Mouse (Mus musculus): ENCODE results near the gene Clcn7. TPM values are rescaled to one million over a fixed set of nuclear protein-coding genes. Genes with fewer than 3 reads are reported as not detected.

Clcn7 gene
- polyA plus RNA-seq, 1 experiment from 2014 or later: 28.7 TPM

DNA sequence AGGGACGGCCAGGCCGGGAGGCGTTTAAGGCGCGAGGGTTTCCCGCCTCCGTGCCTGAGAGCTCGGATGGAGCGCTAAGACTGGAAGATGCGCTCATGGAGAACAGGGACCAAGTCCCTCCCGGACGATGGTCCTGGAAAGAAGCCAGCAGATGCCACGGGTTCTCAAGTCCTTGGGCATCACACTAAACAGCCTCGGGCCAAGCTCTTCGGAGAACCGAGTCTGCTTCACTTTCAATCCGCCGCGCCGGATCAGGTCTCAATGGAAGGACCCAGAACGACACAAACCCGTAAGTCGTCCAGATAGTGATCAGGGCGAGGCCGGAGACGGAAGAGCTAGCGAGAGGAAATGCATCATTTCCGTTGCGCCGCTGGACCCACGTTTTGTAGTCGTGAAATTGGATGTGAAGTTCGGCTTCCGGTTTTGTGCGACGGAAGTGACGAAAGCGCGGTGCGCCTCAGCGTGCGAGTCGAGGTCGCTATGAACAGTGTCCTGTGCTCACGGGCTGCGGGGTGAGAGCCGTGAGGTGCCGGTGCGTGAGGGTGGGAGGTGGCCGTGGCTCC, 51.0 kb downstream of the Clcn7 start, which contains the start of gene BC003965:
Gene BC003965 (plus strand): TSS at position 426 of the 563 bp plus-strand sequence.
- Histone ChIP-seq H3K36me3 (no peaks in the 10 kb centered on the region), H3K9me3 (replicated peaks) (no peaks in the 10 kb centered on the region), H3K4me1 (peaks cover 33% of the 10 kb centered on the region), H3K27me3 (replicated peaks) (peaks cover 11% of the 10 kb centered on the region; the same call in 1 of the 2 replicates), H3K4me3 (replicated peaks) (peak within 1 kb of the TSS; percentile 63), H3K27ac (replicated peaks) (peak within 1 kb of the TSS; percentile 96), H3K4me2 (peak within 1 kb of the TSS; percentile 100), H3K9ac (replicated peaks) (peak within 1 kb of the TSS; percentile 73)
- WGBS: under 1% methylated on average over 50 of the region's 50 CpGs
- ATAC-seq (ENCODE audit: low FRiP score): peak; percentile 86

DNA sequence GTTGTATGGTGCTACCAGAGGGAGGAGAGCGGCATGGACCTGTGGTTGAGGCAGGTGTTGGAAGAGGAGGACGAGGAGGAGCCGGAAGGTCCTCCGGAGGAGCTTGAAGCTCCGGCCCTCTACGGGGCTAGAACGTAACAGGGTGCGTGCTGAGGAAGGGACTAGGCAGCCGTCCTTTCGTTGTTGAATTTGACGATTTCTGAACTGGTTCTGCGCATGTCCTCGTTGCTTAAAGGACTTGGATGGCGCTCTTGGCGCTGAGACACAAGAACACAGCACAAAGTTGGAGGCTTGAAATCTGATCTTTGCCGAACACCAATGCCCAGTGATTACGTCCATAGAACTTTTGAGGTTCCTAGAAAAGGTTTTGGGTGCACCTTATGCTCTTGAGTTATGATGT, 51.8 kb downstream of the Clcn7 start:
- H3K27ac ChIP-seq (replicated peaks): peak overlapping the region; percentile 96; the same call in 1 of the 2 replicates
- ATAC-seq (ENCODE audit: low FRiP score): peak; percentile 6; the same call in 1 of the 2 replicates
- WGBS: 8% methylated on average over 17 of the region's 17 CpGs

DNA sequence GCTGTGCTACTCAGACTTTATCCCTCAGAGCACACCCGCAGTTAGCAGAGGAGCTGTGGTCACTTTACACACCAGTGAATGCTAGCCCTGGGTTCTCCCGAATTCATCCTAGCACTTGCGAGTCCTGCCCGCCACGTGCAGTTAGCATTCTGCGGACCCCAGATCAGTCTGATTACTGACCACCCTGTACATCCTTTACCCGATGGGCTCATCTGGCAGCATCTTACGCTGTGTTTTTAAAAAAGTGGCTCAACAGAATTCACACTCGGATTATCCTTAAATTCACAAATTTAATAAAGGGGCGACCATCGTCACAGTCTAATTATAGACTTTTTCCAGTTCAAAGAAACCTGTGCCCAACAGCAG, 54.6 kb downstream of the Clcn7 start:
- Histone ChIP-seq H3K27ac (replicated peaks) (peak overlapping the region; percentile 80), H3K4me1 (peaks cover 49% of the 10 kb centered on the region), H3K36me3 (peaks cover 3% of the 10 kb centered on the region; the same call in 1 of the 2 replicates), H3K4me2 (peak overlapping the region; percentile 94), H3K4me3 (replicated peaks) (peak overlapping the region; percentile 96), H3K9ac (replicated peaks) (peak overlapping the region; percentile 92), H3K27me3 (replicated peaks) (no peaks in the 10 kb centered on the region), H3K9me3 (replicated peaks) (no peaks in the 10 kb centered on the region)
- ATAC-seq (ENCODE audit: low FRiP score): no peak
- 8% methylated on average over 11 of the region's 11 CpGs for WGBS

More for the DNA sequence above, 51.8 kb downstream of the Clcn7 start:
- H3K4me1 ChIP-seq: peaks cover 40% of the 10 kb centered on the region
- H3K9me3 ChIP-seq (replicated peaks): no peaks in the 10 kb centered on the region
- peak overlapping the region; percentile 63 for H3K4me3 ChIP-seq (replicated peaks)
- peak overlapping the region; percentile 100 for H3K4me2 ChIP-seq
- H3K27me3 ChIP-seq (replicated peaks): peaks cover 11% of the 10 kb centered on the region; the same call in 1 of the 2 replicates
- H3K36me3 ChIP-seq: no peaks in the 10 kb centered on the region
- peak overlapping the region; percentile 73 for H3K9ac ChIP-seq (replicated peaks)

DNA sequence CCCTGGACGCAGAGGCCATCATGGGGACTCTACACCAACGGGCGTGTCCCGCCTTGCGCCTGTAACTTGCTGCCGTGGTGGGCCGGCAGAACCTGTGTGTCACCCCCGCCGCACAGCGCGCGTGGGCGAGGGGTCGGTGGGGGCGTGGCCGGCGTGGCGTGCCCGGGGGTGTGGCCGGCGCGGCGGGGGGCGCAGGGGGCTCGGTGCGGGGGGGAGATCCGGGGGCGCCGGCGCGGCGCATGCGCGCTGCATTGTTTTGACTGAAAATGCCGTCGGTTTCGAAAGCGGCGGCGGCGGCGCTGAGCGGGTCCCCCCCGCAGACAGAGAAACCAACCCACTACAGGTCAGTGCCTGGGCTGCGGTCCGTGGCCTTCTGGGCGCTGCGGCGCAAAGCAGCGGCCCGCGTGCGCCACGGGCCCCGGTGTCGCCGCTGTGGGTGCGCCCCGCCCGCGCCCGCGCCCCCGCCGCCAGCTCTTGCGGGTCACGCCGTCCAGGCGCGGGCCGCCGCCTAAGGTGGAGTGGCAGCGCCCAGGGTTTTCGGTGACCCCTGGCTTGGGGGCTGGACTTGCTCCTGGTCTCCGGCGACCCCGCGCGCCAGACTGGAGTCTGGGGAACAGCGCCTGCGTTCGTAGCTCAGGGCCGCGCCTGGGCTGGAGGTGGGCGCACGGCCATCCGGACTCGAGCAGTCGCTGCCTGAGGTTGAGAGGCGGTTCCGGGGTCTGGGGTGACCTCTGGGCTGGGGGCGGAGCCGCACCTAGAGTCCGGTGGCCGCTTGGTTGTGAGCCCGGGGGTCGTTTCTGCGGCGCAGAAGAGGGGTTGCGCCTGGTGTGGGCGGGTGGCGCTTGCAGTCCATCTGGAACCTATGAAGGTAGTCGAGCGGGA, 55.2 kb downstream of the Clcn7 start, which contains the start of gene Unkl:
Gene Unkl (plus strand): TSS at position 248 of the 882 bp plus-strand sequence.
- peak; percentile 49; the same call in 1 of the 2 replicates for ATAC-seq (ENCODE audit: low FRiP score)
- under 1% methylated on average over 93 of the region's 104 CpGs for WGBS
- H3K4me2 ChIP-seq: peak within 1 kb of the TSS; percentile 94

DNA sequence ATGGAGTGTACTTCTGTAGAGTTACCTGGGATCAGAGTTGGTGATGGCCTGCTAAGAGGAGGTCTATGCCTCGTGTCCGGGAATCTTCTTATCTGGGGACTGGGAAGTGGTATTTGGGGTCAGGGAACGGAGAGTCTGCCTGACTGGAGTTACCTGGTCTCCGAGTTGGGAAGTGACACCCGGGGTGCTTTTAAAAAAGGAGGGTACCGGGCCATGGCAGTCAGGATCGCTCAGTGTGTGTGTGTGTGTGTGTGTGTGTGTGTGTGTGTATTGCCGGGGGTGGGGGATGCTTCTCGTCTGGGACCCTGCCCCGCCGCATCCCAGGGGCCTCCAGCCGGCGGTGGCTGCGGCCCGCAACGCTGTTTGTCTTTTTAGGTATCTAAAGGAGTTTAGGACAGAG, 55.9 kb downstream of the Clcn7 start:
- Histone ChIP-seq H3K27me3 (replicated peaks) (no peaks in the 10 kb centered on the region), H3K27ac (replicated peaks) (no peak overlapping the region), H3K36me3 (peaks cover 3% of the 10 kb centered on the region; the same call in 1 of the 2 replicates), H3K4me1 (peaks cover 41% of the 10 kb centered on the region), H3K9ac (replicated peaks) (peak overlapping the region; percentile 92), H3K4me2 (peak overlapping the region; percentile 94), H3K4me3 (replicated peaks) (peak overlapping the region; percentile 96), H3K9me3 (replicated peaks) (no peaks in the 10 kb centered on the region)
- WGBS: 4% methylated on average over 14 of the region's 16 CpGs
- no peak for ATAC-seq (ENCODE audit: low FRiP score)

More for the DNA sequence above, 55.2 kb downstream of the Clcn7 start, which contains the start of gene Unkl:
- H3K27me3 ChIP-seq (replicated peaks): no peaks in the 10 kb centered on the region
- H3K4me3 ChIP-seq (replicated peaks): peak within 1 kb of the TSS; percentile 96
- peak within 1 kb of the TSS; percentile 80 for H3K27ac ChIP-seq (replicated peaks)
- H3K9me3 ChIP-seq (replicated peaks): no peaks in the 10 kb centered on the region
- H3K9ac ChIP-seq (replicated peaks): peak within 1 kb of the TSS; percentile 92
- peaks cover 46% of the 10 kb centered on the region for H3K4me1 ChIP-seq
- H3K36me3 ChIP-seq: peaks cover 3% of the 10 kb centered on the region; the same call in 1 of the 2 replicates

DNA sequence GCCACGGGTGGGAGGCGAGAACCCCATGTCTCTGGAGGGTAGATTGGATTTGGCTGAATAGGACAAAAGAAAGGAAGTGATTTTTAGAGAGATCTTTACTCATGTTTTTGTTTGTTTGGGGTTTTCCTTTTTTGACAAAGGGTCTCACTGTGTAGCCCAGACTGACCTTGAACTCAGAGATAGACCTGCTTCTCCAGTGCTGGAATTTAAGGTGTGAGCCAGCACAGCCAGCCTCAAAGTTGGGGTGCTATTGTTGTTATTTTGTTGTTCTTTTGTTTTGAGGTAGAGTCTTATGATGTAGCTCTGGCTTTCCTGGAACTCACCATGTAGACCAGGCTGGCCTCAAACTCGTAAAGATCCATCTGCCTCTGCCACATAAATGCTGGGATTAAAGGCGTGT, 69.2 kb downstream of the Clcn7 start:
- H3K9ac ChIP-seq (replicated peaks): no peak overlapping the region
- peaks cover 77% of the 10 kb centered on the region for H3K36me3 ChIP-seq
- 96% methylated on average over 4 of the region's 4 CpGs for WGBS
- no peak overlapping the region for H3K4me2 ChIP-seq
- H3K27ac ChIP-seq (replicated peaks): no peak overlapping the region
- ATAC-seq (ENCODE audit: low FRiP score): no peak
- H3K27me3 ChIP-seq (replicated peaks): no peaks in the 10 kb centered on the region
- no peaks in the 10 kb centered on the region for H3K9me3 ChIP-seq (replicated peaks)
- no peaks in the 10 kb centered on the region for H3K4me1 ChIP-seq
- no peak overlapping the region for H3K4me3 ChIP-seq (replicated peaks)

DNA sequence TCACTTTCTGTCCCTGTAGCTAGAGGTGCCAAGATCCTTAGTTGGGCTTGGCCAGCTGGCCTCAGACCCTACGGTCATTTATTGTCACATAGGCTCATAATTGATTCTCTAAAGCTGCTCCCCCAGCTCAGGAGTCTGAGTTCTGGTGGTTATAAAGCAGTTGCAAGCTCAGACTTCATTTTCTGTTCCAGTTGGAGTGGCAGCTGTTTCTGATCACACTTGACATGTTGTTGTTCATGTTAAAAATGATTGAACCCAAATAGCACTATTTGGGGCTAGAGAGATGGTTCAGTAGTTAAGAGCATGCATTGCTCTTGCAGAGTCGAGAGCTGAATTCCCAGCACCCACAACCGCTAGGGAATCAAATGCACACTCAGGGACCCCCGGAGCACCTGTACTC, 76.8 kb downstream of the Clcn7 start:
- Histone ChIP-seq H3K4me3 (replicated peaks) (no peak overlapping the region), H3K4me1 (no peaks in the 10 kb centered on the region), H3K36me3 (peaks cover 87% of the 10 kb centered on the region), H3K27ac (replicated peaks) (no peak overlapping the region), H3K9ac (replicated peaks) (no peak overlapping the region), H3K9me3 (replicated peaks) (no peaks in the 10 kb centered on the region), H3K4me2 (no peak overlapping the region), H3K27me3 (replicated peaks) (no peaks in the 10 kb centered on the region)
- no peak for ATAC-seq (ENCODE audit: low FRiP score)
- WGBS: 91% methylated on average over 4 of the region's 4 CpGs

DNA sequence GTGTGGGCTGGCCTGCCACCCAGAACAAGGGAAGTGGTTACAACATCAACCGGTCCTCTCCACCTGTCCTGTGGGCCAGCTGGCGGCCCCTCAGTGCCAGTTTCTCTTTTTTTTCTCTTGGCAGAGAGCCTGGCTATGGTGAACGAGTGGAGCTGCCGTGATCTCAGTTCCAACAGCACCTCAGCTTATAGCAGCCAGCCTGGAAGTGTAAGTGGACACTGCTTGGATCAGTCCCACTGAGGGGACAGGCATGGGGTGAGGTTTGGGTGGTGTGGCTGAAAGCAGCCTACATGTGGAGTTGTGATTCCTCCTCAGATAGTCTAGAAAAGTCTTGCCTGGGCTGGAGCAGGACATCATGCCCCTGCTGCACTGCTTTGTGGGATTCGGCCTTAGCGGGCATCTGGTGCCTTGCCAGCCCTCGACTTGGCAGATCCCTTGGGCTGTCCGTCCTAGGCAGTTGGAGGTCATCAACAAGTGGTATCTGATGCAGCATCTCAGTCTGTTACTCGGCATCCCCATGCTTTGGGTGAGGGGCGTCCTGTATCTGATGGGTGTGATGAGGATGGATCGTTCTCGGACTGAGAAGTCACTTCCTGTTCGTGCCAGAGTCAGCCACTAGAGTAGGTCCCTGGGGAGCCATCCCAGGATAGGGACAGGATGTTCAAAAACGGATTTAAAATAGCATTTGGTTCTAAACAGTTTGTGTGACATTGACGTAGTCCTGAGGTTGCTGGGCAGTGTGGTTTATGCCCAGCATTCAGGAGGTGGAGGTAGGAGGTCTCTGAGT, 77.7 kb downstream of the Clcn7 start:
- Histone ChIP-seq H3K27ac (replicated peaks) (no peak overlapping the region), H3K36me3 (peaks cover 87% of the 10 kb centered on the region), H3K9ac (replicated peaks) (no peak overlapping the region), H3K9me3 (replicated peaks) (no peaks in the 10 kb centered on the region), H3K4me1 (no peaks in the 10 kb centered on the region), H3K4me3 (replicated peaks) (no peak overlapping the region), H3K4me2 (no peak overlapping the region), H3K27me3 (replicated peaks) (no peaks in the 10 kb centered on the region)
- 87% methylated on average over 15 of the region's 15 CpGs for WGBS
- ATAC-seq (ENCODE audit: low FRiP score): no peak

DNA sequence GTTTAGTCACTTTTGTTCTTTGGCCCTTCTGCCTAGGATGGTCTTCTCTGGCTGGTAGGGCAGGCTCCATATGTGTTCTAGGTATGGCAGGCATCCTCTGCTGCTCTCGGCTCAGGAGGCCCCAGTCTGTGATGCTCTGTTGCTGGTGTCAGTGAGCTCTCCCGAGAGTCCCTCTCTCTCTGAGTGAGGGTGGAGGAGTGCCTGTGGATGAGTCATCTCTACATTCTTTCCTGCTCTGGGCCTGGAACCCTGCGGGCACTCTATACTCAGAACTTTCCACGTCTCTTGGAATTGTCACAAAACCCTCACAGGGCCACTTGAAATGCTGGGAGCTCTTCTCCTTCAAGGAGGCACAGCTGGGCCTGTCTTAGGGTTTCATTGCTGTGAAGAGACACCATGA, 78.5 kb downstream of the Clcn7 start:
- Histone ChIP-seq H3K27me3 (replicated peaks) (no peaks in the 10 kb centered on the region), H3K4me1 (no peaks in the 10 kb centered on the region), H3K4me3 (replicated peaks) (no peak overlapping the region), H3K27ac (replicated peaks) (no peak overlapping the region), H3K4me2 (no peak overlapping the region), H3K9ac (replicated peaks) (no peak overlapping the region), H3K9me3 (replicated peaks) (no peaks in the 10 kb centered on the region), H3K36me3 (peaks cover 87% of the 10 kb centered on the region)
- no peak for ATAC-seq (ENCODE audit: low FRiP score)
- 89% methylated on average over 4 of the region's 4 CpGs for WGBS

All from neural tube, embryonic 15.5 days (tissue).